Mouse (Mus musculus) heart, embryonic 10.5 days (tissue): ENCODE data around the gene Fbxl12. TPM values are rescaled to one million over a fixed set of nuclear protein-coding genes. Genes with fewer than 3 reads are reported as not detected.
"Not testable (repeated sequence)": the region's sequence is repeated elsewhere in the genome, so short reads cannot be mapped to it uniquely, and the experiment has no call there.

Experiments used
- DNase-seq: peaks from one replicate; pipeline ENCODE4 v3.0.0-alpha.2; 2017; ENCODE audit warnings: low spot score
- H3K27ac ChIP-seq: fragments of 300-500 bp; sonication (generic); 2 replicates; pipeline ENCODE4 v1.5.1; 2016; ENCODE audit warnings: mild to moderate bottlenecking
- H3K27me3 ChIP-seq: fragments of 300-500 bp; sonication (generic); 2 replicates; pipeline ENCODE4 v1.6.1; 2016; ENCODE audit warnings: mild to moderate bottlenecking; ENCODE audit not compliant: poor library complexity, insufficient read depth, severe bottlenecking
- H3K36me3 ChIP-seq: fragments of 300-500 bp; sonication (generic); 2 replicates; pipeline ENCODE4 v1.6.1; 2016; ENCODE audit warnings: mild to moderate bottlenecking, moderate library complexity
- H3K4me1 ChIP-seq: fragments of 300-500 bp; sonication (generic); 2 replicates; pipeline ENCODE4 v1.6.1; 2016; ENCODE audit warnings: mild to moderate bottlenecking
- H3K4me3 ChIP-seq: fragments of 300-500 bp; sonication (generic); 2 replicates; pipeline ENCODE4 v1.5.1; 2016; ENCODE audit warnings: mild to moderate bottlenecking, moderate library complexity
- H3K9me3 ChIP-seq: fragments of 300-500 bp; sonication (generic); 2 replicates; pipeline ENCODE4 v1.6.1; 2016; ENCODE audit warnings: mild to moderate bottlenecking, moderate library complexity
- WGBS: fragments of 180-500 bp; shearing (Covaris S2); methylation state at CpG from one replicate; pipeline ENCODE4 v1.1.7; 2016; 5-methylcytosine and 5-hydroxymethylcytosine counted together
- polyA plus RNA-seq: library from polyadenylated mRNA; unstranded; fragments of >200 nt; fragmentation: Nextera tagmentation; extraction: Ambion mirVana; gene quantifications from 2 replicates; pipeline ENCODE4 v1.2.1, GENCODE M21; 2016

Fbxl12 gene
- polyA plus RNA-seq = 22.2 and 23.0 TPM in 2 replicates

GRCm38 (mm10) chr9:20644360-20645081 is at the start of gene Fbxl12:
Gene Fbxl12 (minus strand): TSS chr9:20644767.
- DNase-seq = peak; percentile 90
- Histone ChIP-seq H3K9me3 (no peaks in the 10 kb centered on the region), H3K36me3 (peaks cover 26% of the 10 kb centered on the region), H3K27ac (peak within 1 kb of the TSS; percentile 93), H3K4me3 (peak within 1 kb of the TSS; percentile 93), H3K27me3 (no peaks in the 10 kb centered on the region), H3K4me1 (peaks cover 16% of the 10 kb centered on the region)
- under 1% methylated on average over 43 of the region's 43 CpGs for WGBS

GRCm38 (mm10) chr9:20692863-20693262 is 48.3 kb upstream of the Fbxl12 start:
- no peak for DNase-seq
- no peaks in the 10 kb centered on the region for H3K36me3 ChIP-seq
- peaks cover 52% of the 10 kb centered on the region for H3K27me3 ChIP-seq
- no peaks in the 10 kb centered on the region for H3K9me3 ChIP-seq
- WGBS = 82% methylated on average over 3 of the region's 3 CpGs
- peaks cover 30% of the 10 kb centered on the region for H3K4me1 ChIP-seq
- no peak overlapping the region for H3K4me3 ChIP-seq
- no peak overlapping the region for H3K27ac ChIP-seq

GRCm38 (mm10) chr9:20690449-20690848 is 45.9 kb upstream of the Fbxl12 start:
- H3K9me3 ChIP-seq, H3K36me3 ChIP-seq, DNase-seq, H3K4me3 ChIP-seq, H3K27ac ChIP-seq: not testable (repeated sequence)
- H3K4me1 ChIP-seq = peaks cover 20% of the 10 kb centered on the region
- H3K27me3 ChIP-seq = peaks cover 32% of the 10 kb centered on the region
- 83% methylated on average over 2 of the region's 2 CpGs for WGBS

- no peak overlapping the region for H3K4me3 ChIP-seq
- under 1% methylated on average over 4 of the region's 4 CpGs for WGBS
Measured at GRCm38 (mm10) chr9:20689913-20690312, 45.3 kb upstream of the Fbxl12 start.

GRCm38 (mm10) chr9:20689403-20689802 is 44.8 kb upstream of the Fbxl12 start:
- Histone ChIP-seq H3K36me3 (no peaks in the 10 kb centered on the region), H3K4me3 (no peak overlapping the region)

More at GRCm38 (mm10) chr9:20689913-20690312, 45.3 kb upstream of the Fbxl12 start:
- Histone ChIP-seq H3K4me1 (peaks cover 18% of the 10 kb centered on the region), H3K36me3 (no peaks in the 10 kb centered on the region), H3K9me3 (no peaks in the 10 kb centered on the region), H3K27me3 (peaks cover 27% of the 10 kb centered on the region), H3K27ac (0 out of 2 replicates have a peak overlapping the region, but pooled peaks have one; percentile 29)
- no peak for DNase-seq

GRCm38 (mm10) chr9:20685081-20685861 is 40.7 kb upstream of the Fbxl12 start:
- no peak for DNase-seq
- Histone ChIP-seq H3K27me3 (no peaks in the 10 kb centered on the region), H3K9me3 (no peaks in the 10 kb centered on the region), H3K4me1 (peaks cover 16% of the 10 kb centered on the region), H3K4me3 (no peak overlapping the region), H3K27ac (no peak overlapping the region), H3K36me3 (no peaks in the 10 kb centered on the region)
- 54% methylated on average over 16 of the region's 17 CpGs for WGBS

More at GRCm38 (mm10) chr9:20689403-20689802, 44.8 kb upstream of the Fbxl12 start:
- no peak for DNase-seq
- peaks cover 18% of the 10 kb centered on the region for H3K4me1 ChIP-seq
- no peaks in the 10 kb centered on the region for H3K9me3 ChIP-seq
- H3K27ac ChIP-seq = peak overlapping the region; percentile 29; the same call in 1 of the 2 replicates
- H3K27me3 ChIP-seq = peaks cover 24% of the 10 kb centered on the region
- WGBS = no CpG with 5 or more reads among the region's 1 CpGs

- Histone ChIP-seq H3K4me1 (no peaks in the 10 kb centered on the region), H3K27ac (no peak overlapping the region), H3K36me3 (no peaks in the 10 kb centered on the region), H3K27me3 (no peaks in the 10 kb centered on the region), H3K9me3 (no peaks in the 10 kb centered on the region), H3K4me3 (no peak overlapping the region)
- DNase-seq = no peak
- WGBS = 72% methylated on average over 2 of the region's 2 CpGs
Measured at GRCm38 (mm10) chr9:20682389-20682722, 37.8 kb upstream of the Fbxl12 start.

GRCm38 (mm10) chr9:20681546-20682388 is 37.2 kb upstream of the Fbxl12 start:
- Histone ChIP-seq H3K4me3 (no peak overlapping the region), H3K36me3 (no peaks in the 10 kb centered on the region), H3K27me3 (no peaks in the 10 kb centered on the region), H3K27ac (no peak overlapping the region), H3K4me1 (no peaks in the 10 kb centered on the region), H3K9me3 (no peaks in the 10 kb centered on the region)
- DNase-seq = no peak
- 49% methylated on average over 7 of the region's 7 CpGs for WGBS

- no peak overlapping the region for H3K27ac ChIP-seq
- H3K27me3 ChIP-seq = no peaks in the 10 kb centered on the region
- no peak for DNase-seq
- no peaks in the 10 kb centered on the region for H3K9me3 ChIP-seq
- no peaks in the 10 kb centered on the region for H3K36me3 ChIP-seq
- no peaks in the 10 kb centered on the region for H3K4me1 ChIP-seq
- WGBS = 81% methylated on average over 9 of the region's 9 CpGs
- H3K4me3 ChIP-seq = no peak overlapping the region
Measured at GRCm38 (mm10) chr9:20680378-20680958, 35.9 kb upstream of the Fbxl12 start.

- no peak overlapping the region for H3K4me3 ChIP-seq
- H3K36me3 ChIP-seq = no peaks in the 10 kb centered on the region
- DNase-seq = no peak
- H3K9me3 ChIP-seq = no peaks in the 10 kb centered on the region
- H3K27ac ChIP-seq = no peak overlapping the region
- WGBS = 90% methylated on average over 12 of the region's 12 CpGs
- peaks cover 7% of the 10 kb centered on the region for H3K4me1 ChIP-seq
- no peaks in the 10 kb centered on the region for H3K27me3 ChIP-seq
Measured at GRCm38 (mm10) chr9:20677892-20678291, 33.3 kb upstream of the Fbxl12 start.

- no peak overlapping the region for H3K27ac ChIP-seq
- no peak for DNase-seq
- no peak overlapping the region for H3K4me3 ChIP-seq
- H3K27me3 ChIP-seq = no peaks in the 10 kb centered on the region
- H3K36me3 ChIP-seq = no peaks in the 10 kb centered on the region
- peaks cover 19% of the 10 kb centered on the region for H3K4me1 ChIP-seq
- 86% methylated on average over 16 of the region's 16 CpGs for WGBS
- H3K9me3 ChIP-seq = no peaks in the 10 kb centered on the region
Measured at GRCm38 (mm10) chr9:20672047-20672446, 27.5 kb upstream of the Fbxl12 start.

- Histone ChIP-seq H3K4me3 (no peak overlapping the region), H3K36me3 (peaks cover 20% of the 10 kb centered on the region), H3K9me3 (no peaks in the 10 kb centered on the region), H3K27me3 (no peaks in the 10 kb centered on the region), H3K4me1 (peaks cover 23% of the 10 kb centered on the region), H3K27ac (no peak overlapping the region)
- WGBS = 92% methylated on average over 22 of the region's 22 CpGs
- DNase-seq = no peak
Measured at GRCm38 (mm10) chr9:20668065-20668464, 23.5 kb upstream of the Fbxl12 start.
